ENCODE assay signal across 11 mouse cellular contexts in genomic region chr17:25656826-25657189, GRCm38 (mm10).
DNase-seq lines count a peak whose midpoint lies in the region; ATAC-seq lines count a peak whose summit lies in the region.
"Had no signal": no experiment of that assay in that cellular context is flagged by ENCODE, and none has a peak within 500 bp of the region (broad histone marks: within the 10 kb centered on the region; RNA-seq: fewer than 3 reads in every experiment).

No protein-coding gene starts in this region.

- peaks cover 28% of the 10 kb centered on the region for H3K36me3 ChIP-seq in heart, embryonic 13.5 days
- peaks cover 44% of the 10 kb centered on the region for H3K36me3 ChIP-seq in limb, embryonic 13.5 days

- H3K4me3 ChIP-seq in heart, embryonic 13.5 days = no peak overlapping the region
- no peak overlapping the region for H3K4me3 ChIP-seq in limb, embryonic 13.5 days
- H3K4me3 ChIP-seq: liver, embryonic 12.5 days had no signal

- peaks cover 12% of the 10 kb centered on the region for H3K4me1 ChIP-seq in heart, embryonic 13.5 days
- peaks cover 16% of the 10 kb centered on the region for H3K4me1 ChIP-seq in limb, embryonic 13.5 days

- intact Hi-C loops in heart, postnatal 14 days (cut with DNase I) = no loop called here

- H3K9ac ChIP-seq in heart, embryonic 13.5 days = no peak overlapping the region; the same call in 1 of the 2 replicates
- H3K9ac ChIP-seq in limb, embryonic 13.5 days = peak overlapping the region; percentile 4; the same call in 1 of the 2 replicates
- H3K9ac ChIP-seq: liver, embryonic 12.5 days had no signal

- H3K27ac ChIP-seq in heart, embryonic 13.5 days (replicated peaks) = peak overlapping the region; percentile 33
- peak overlapping the region; percentile 77 for H3K27ac ChIP-seq in limb, embryonic 13.5 days
- H3K27ac ChIP-seq: liver, embryonic 12.5 days had no signal

- 31% methylated on average over 3 of the region's 3 CpGs for WGBS in heart, embryonic 13.5 days
- WGBS in limb, embryonic 13.5 days = 5% methylated on average over 3 of the region's 3 CpGs

- H3K4me2 ChIP-seq in heart, embryonic 13.5 days = no peak overlapping the region
- no peak overlapping the region for H3K4me2 ChIP-seq in limb, embryonic 13.5 days (replicated peaks)
- H3K4me2 ChIP-seq: liver, embryonic 12.5 days had no signal

- no peaks in the 10 kb centered on the region for H3K9me3 ChIP-seq in heart, embryonic 13.5 days
- no peaks in the 10 kb centered on the region for H3K9me3 ChIP-seq in limb, embryonic 13.5 days
- H3K9me3 ChIP-seq: liver, embryonic 12.5 days had no signal

- no peaks in the 10 kb centered on the region for H3K27me3 ChIP-seq in heart, embryonic 13.5 days (replicated peaks)
- no peaks in the 10 kb centered on the region for H3K27me3 ChIP-seq in limb, embryonic 13.5 days
- H3K27me3 ChIP-seq: CH12.LX; liver, embryonic 12.5 days had no signal

- DNase-seq in heart, postnatal 14 days = no peak
- peak; percentile 56 for DNase-seq in thymus, postnatal 0 days (ENCODE audit: low spot score)
- DNase-seq in thymus, adult 18-20 months = no peak
- peak; percentile 9 to 32 for DNase-seq in thymus, postnatal 36 days
- DNase-seq in cerebellum, postnatal 10 days = no peak
- DNase-seq in testis, postnatal 10 days (ENCODE audit: low spot score) = no peak
- DNase-seq: kidney, postnatal 25 days had no signal

- ATAC-seq in heart, embryonic 13.5 days (ENCODE audit: extremely low read depth, insufficient number of reproducible peaks, low FRiP score, low TSS enrichment) = no peak
- peak; percentile 49; the same call in 1 of the 2 replicates for ATAC-seq in limb, embryonic 13.5 days (ENCODE audit: low FRiP score, low read depth)
- ATAC-seq: liver, embryonic 12.5 days had no signal

Comparison
In these comparisons a context has a peak if more than half of its experiments do, and no peak if none do; other contexts are left out.
1. DNase-seq: peak in thymus, postnatal 0 days (single experiment) and thymus, postnatal 36 days (2 of 2); none in heart, postnatal 14 days (0 of 2), thymus, adult 18-20 months (0 of 2), cerebellum, postnatal 10 days (0 of 2) and testis, postnatal 10 days (single experiment).